Mouse (Mus musculus): ENCODE results near the gene Setd7. TPM values are rescaled to one million over a fixed set of nuclear protein-coding genes. Genes with fewer than 3 reads are reported as not detected.
"Not testable (repeated sequence)": the region's sequence is repeated elsewhere in the genome, so short reads cannot be mapped to it uniquely, and the experiment has no call there.

Setd7 gene
- polyA plus RNA-seq, 1 experiment from 2014 or later, result 7.3 TPM

DNA sequence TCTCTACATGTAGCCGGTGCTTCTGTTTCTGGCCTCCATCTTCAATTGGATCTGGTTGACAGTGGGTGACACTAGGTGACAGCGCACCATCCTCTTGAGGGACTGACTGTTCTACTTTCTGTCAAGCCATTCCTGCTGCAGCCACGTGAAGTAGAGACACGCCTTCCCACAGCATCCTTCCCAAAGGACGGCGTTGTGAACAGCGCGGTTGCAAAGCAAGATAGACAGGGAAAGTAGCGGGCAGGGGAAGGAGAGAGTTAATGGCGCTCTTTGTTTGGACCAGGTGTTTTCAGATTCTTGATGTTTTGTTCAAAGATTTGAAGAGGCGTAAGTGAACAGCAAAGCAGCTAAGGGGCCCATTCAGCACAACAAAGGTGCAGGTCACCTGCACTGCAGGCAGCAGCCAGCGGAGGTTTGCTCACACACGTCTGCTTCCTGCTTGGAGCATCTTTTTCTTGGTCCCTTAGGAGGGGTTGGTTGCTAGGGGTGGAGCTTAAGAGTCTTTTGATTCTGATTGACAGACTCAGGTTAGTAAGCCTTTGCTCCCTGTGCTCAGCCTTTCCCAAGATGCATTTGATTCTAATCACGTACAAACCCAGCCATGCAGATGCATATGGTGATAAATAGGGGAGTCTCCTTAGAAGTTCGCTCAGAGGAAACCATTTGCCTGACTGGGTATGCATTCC lies 29.7 kb upstream of the Setd7 start:
- Histone ChIP-seq H3K9ac (ENCODE audit: low read depth, low read length) (no peak overlapping the region), H3K4me2 (ENCODE audit: low read depth, low read length) (no peak overlapping the region), H3K27ac (replicated peaks; ENCODE audit: low read depth, low read length) (no peak overlapping the region), H3K36me3 (ENCODE audit: control insufficient read depth, insufficient read depth, low read length) (no peaks in the 10 kb centered on the region), H3K4me1 (ENCODE audit: control insufficient read depth, insufficient read depth, low read length) (no peaks in the 10 kb centered on the region), H3K9me3 (ENCODE audit: control insufficient read depth, low read length) (no peaks in the 10 kb centered on the region), H3K4me3 (ENCODE audit: low read depth, low read length) (no peak overlapping the region), H3K27me3 (replicated peaks; ENCODE audit: control insufficient read depth, insufficient read depth, low read length) (no peaks in the 10 kb centered on the region)
- 38% methylated on average over 15 of the region's 15 CpGs for WGBS
- ATAC-seq (ENCODE audit: low read depth), result peak; percentile 73; the same call in 1 of the 2 replicates
- DNase-seq (ENCODE audit: low spot score), result peak; percentile 41

GRCm38 (mm10) chr3:51587697-51588262 lies 27.1 kb upstream of the Setd7 start:
- Histone ChIP-seq H3K9me3 (ENCODE audit: control insufficient read depth, low read length) (no peaks in the 10 kb centered on the region), H3K4me1 (ENCODE audit: control insufficient read depth, insufficient read depth, low read length) (peaks cover 11% of the 10 kb centered on the region), H3K9ac (ENCODE audit: low read depth, low read length) (no peak overlapping the region), H3K27ac (replicated peaks; ENCODE audit: low read depth, low read length) (no peak overlapping the region), H3K36me3 (ENCODE audit: control insufficient read depth, insufficient read depth, low read length) (no peaks in the 10 kb centered on the region), H3K4me2 (ENCODE audit: low read depth, low read length) (no peak overlapping the region), H3K4me3 (ENCODE audit: low read depth, low read length) (no peak overlapping the region), H3K27me3 (replicated peaks; ENCODE audit: control insufficient read depth, insufficient read depth, low read length) (no peaks in the 10 kb centered on the region)
- no peak for ATAC-seq (ENCODE audit: low read depth)
- 62% methylated on average over 7 of the region's 7 CpGs for WGBS
- DNase-seq (ENCODE audit: low spot score), result no peak

- Histone ChIP-seq H3K27me3 (replicated peaks; ENCODE audit: control insufficient read depth, insufficient read depth, low read length) (no peaks in the 10 kb centered on the region), H3K36me3 (ENCODE audit: control insufficient read depth, insufficient read depth, low read length) (no peaks in the 10 kb centered on the region), H3K4me1 (ENCODE audit: control insufficient read depth, insufficient read depth, low read length) (peaks cover 11% of the 10 kb centered on the region), H3K4me2 (ENCODE audit: low read depth, low read length) (peak overlapping the region; percentile 40), H3K27ac (replicated peaks; ENCODE audit: low read depth, low read length) (no peak overlapping the region), H3K9me3 (ENCODE audit: control insufficient read depth, low read length) (no peaks in the 10 kb centered on the region), H3K4me3 (ENCODE audit: low read depth, low read length) (no peak overlapping the region), H3K9ac (ENCODE audit: low read depth, low read length) (0 out of 2 replicates have a peak overlapping the region, but pooled peaks have one; percentile 19)
- peak; percentile 88 for ATAC-seq (ENCODE audit: low read depth)
- DNase-seq (ENCODE audit: low spot score), result peak; percentile 84
- WGBS, result 24% methylated on average over 18 of the region's 18 CpGs
Measured at GRCm38 (mm10) chr3:51583574-51584391, 23.1 kb upstream of the Setd7 start.

- H3K27ac ChIP-seq (replicated peaks; ENCODE audit: low read depth, low read length); H3K9me3 ChIP-seq (ENCODE audit: control insufficient read depth, low read length); H3K4me2 ChIP-seq (ENCODE audit: low read depth, low read length); H3K4me3 ChIP-seq (ENCODE audit: low read depth, low read length); H3K36me3 ChIP-seq (ENCODE audit: control insufficient read depth, insufficient read depth, low read length); H3K4me1 ChIP-seq (ENCODE audit: control insufficient read depth, insufficient read depth, low read length); H3K27me3 ChIP-seq (replicated peaks; ENCODE audit: control insufficient read depth, insufficient read depth, low read length); DNase-seq (ENCODE audit: low spot score); H3K9ac ChIP-seq (ENCODE audit: low read depth, low read length); ATAC-seq (ENCODE audit: low read depth): not testable (repeated sequence)
- 71% methylated on average over 4 of the region's 4 CpGs for WGBS
Measured at GRCm38 (mm10) chr3:51579243-51579642, 18.6 kb upstream of the Setd7 start.

- Histone ChIP-seq H3K9ac (ENCODE audit: low read depth, low read length) (no peak overlapping the region), H3K4me2 (ENCODE audit: low read depth, low read length) (no peak overlapping the region), H3K36me3 (ENCODE audit: control insufficient read depth, insufficient read depth, low read length) (no peaks in the 10 kb centered on the region), H3K4me1 (ENCODE audit: control insufficient read depth, insufficient read depth, low read length) (no peaks in the 10 kb centered on the region), H3K9me3 (ENCODE audit: control insufficient read depth, low read length) (no peaks in the 10 kb centered on the region), H3K4me3 (ENCODE audit: low read depth, low read length) (no peak overlapping the region), H3K27me3 (replicated peaks; ENCODE audit: control insufficient read depth, insufficient read depth, low read length) (no peaks in the 10 kb centered on the region), H3K27ac (replicated peaks; ENCODE audit: low read depth, low read length) (no peak overlapping the region; the same call in 1 of the 2 replicates)
- DNase-seq (ENCODE audit: low spot score), result peak; percentile 86
- ATAC-seq (ENCODE audit: low read depth), result peak; percentile 76
- 76% methylated on average over 12 of the region's 12 CpGs for WGBS
Measured at GRCm38 (mm10) chr3:51577816-51578749, 17.4 kb upstream of the Setd7 start.

DNA sequence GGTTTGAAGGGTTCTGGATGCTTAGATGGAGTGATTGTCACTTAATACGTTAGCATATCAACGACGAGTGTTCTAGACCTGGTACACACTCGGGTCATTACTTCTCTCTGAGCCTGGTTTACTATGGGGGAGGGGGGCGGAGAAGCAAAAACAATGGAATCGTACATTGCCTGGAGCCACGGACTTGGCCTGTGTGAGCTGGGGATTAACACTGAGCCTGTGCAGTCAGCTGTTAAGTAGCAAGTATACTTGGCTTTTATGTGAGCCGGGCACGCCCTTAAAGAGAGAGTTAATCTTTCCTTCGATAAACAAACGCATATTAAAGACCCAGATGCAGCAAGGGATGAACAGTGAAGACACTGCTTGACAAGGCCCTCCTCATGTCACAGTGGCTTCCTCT lies 16.7 kb upstream of the Setd7 start:
- Histone ChIP-seq H3K27me3 (replicated peaks; ENCODE audit: control insufficient read depth, insufficient read depth, low read length) (no peaks in the 10 kb centered on the region), H3K4me1 (ENCODE audit: control insufficient read depth, insufficient read depth, low read length) (no peaks in the 10 kb centered on the region), H3K27ac (replicated peaks; ENCODE audit: low read depth, low read length) (no peak overlapping the region), H3K9me3 (ENCODE audit: control insufficient read depth, low read length) (no peaks in the 10 kb centered on the region), H3K36me3 (ENCODE audit: control insufficient read depth, insufficient read depth, low read length) (no peaks in the 10 kb centered on the region), H3K4me2 (ENCODE audit: low read depth, low read length) (no peak overlapping the region), H3K9ac (ENCODE audit: low read depth, low read length) (no peak overlapping the region), H3K4me3 (ENCODE audit: low read depth, low read length) (no peak overlapping the region)
- ATAC-seq (ENCODE audit: low read depth) (peak; percentile 46; the same call in 1 of the 2 replicates), DNase-seq (ENCODE audit: low spot score) (peak; percentile 67)
- 66% methylated on average over 11 of the region's 11 CpGs for WGBS

GRCm38 (mm10) chr3:51573915-51574314 lies 13.2 kb upstream of the Setd7 start:
- no peak overlapping the region for H3K4me2 ChIP-seq (ENCODE audit: low read depth, low read length)
- no peak for ATAC-seq (ENCODE audit: low read depth)
- no peak overlapping the region for H3K4me3 ChIP-seq (ENCODE audit: low read depth, low read length)

GRCm38 (mm10) chr3:51570200-51570599 lies 9.5 kb upstream of the Setd7 start:
- Histone ChIP-seq H3K9me3 (ENCODE audit: control insufficient read depth, low read length) (no peaks in the 10 kb centered on the region), H3K36me3 (ENCODE audit: control insufficient read depth, insufficient read depth, low read length) (no peaks in the 10 kb centered on the region), H3K4me3 (ENCODE audit: low read depth, low read length) (no peak overlapping the region), H3K9ac (ENCODE audit: low read depth, low read length) (no peak overlapping the region), H3K27ac (replicated peaks; ENCODE audit: low read depth, low read length) (no peak overlapping the region), H3K27me3 (replicated peaks; ENCODE audit: control insufficient read depth, insufficient read depth, low read length) (no peaks in the 10 kb centered on the region), H3K4me1 (ENCODE audit: control insufficient read depth, insufficient read depth, low read length) (no peaks in the 10 kb centered on the region), H3K4me2 (ENCODE audit: low read depth, low read length) (no peak overlapping the region)
- ATAC-seq (ENCODE audit: low read depth), result no peak
- 91% methylated on average over 4 of the region's 4 CpGs for WGBS
- no peak for DNase-seq (ENCODE audit: low spot score)

More at GRCm38 (mm10) chr3:51573915-51574314, 13.2 kb upstream of the Setd7 start:
- WGBS, result 68% methylated on average over 9 of the region's 9 CpGs
- no peaks in the 10 kb centered on the region for H3K4me1 ChIP-seq (ENCODE audit: control insufficient read depth, insufficient read depth, low read length)
- H3K9me3 ChIP-seq (ENCODE audit: control insufficient read depth, low read length), result no peaks in the 10 kb centered on the region
- H3K9ac ChIP-seq (ENCODE audit: low read depth, low read length), result no peak overlapping the region
- no peaks in the 10 kb centered on the region for H3K27me3 ChIP-seq (replicated peaks; ENCODE audit: control insufficient read depth, insufficient read depth, low read length)
- no peak overlapping the region for H3K27ac ChIP-seq (replicated peaks; ENCODE audit: low read depth, low read length)
- no peak for DNase-seq (ENCODE audit: low spot score)
- no peaks in the 10 kb centered on the region for H3K36me3 ChIP-seq (ENCODE audit: control insufficient read depth, insufficient read depth, low read length)

Data from embryonic facial prominence, embryonic 14.5 days (tissue).